Mouse (Mus musculus) embryonic facial prominence, embryonic 14.5 days (tissue): ENCODE results near the gene Gucy2d. TPM values are rescaled to one million over a fixed set of nuclear protein-coding genes. Genes with fewer than 3 reads are reported as not detected.

ENCODE experiments used
- ATAC-seq: fragments of 200-750 bp; cut with Nextera tagmentation; 2 replicates; pipeline ENCODE4 v1.8.0; 2017; ENCODE audit warnings: low read depth, moderate number of reproducible peaks, moderate TSS enrichment
- DNase-seq: peaks from one replicate; pipeline ENCODE4 v3.0.0-alpha.2; 2015; ENCODE audit warnings: low spot score
- H3K27ac ChIP-seq: fragments of 300-500 bp; sonication (generic); replicated peaks from 2 replicates; pipeline ENCODE4 v1.5.1; 2014; ENCODE audit warnings: low read depth, mild to moderate bottlenecking, low read length, moderate library complexity
- H3K27me3 ChIP-seq: fragments of 300-500 bp; sonication (generic); replicated peaks from 2 replicates; pipeline ENCODE4 v1.6.1; 2014; ENCODE audit warnings: low read length; ENCODE audit not compliant: control insufficient read depth, insufficient read depth
- H3K36me3 ChIP-seq: fragments of 300-500 bp; sonication (generic); 2 replicates; pipeline ENCODE4 v1.6.1; 2014; ENCODE audit warnings: low read length, mixed read lengths; ENCODE audit not compliant: control insufficient read depth, insufficient read depth
- H3K4me1 ChIP-seq: fragments of 300-500 bp; sonication (generic); 2 replicates; pipeline ENCODE4 v1.6.1; 2014; ENCODE audit warnings: antibody characterized with exemption, low read length; ENCODE audit not compliant: control insufficient read depth, insufficient read depth
- H3K4me2 ChIP-seq: fragments of 300-500 bp; sonication (generic); 2 replicates; pipeline ENCODE4 v1.6.1; 2014; ENCODE audit warnings: low read depth, mild to moderate bottlenecking, low read length, moderate library complexity, mixed read lengths
- H3K4me3 ChIP-seq: fragments of 300-500 bp; sonication (generic); 2 replicates; pipeline ENCODE4 v1.5.1; 2014; ENCODE audit warnings: low read depth, mild to moderate bottlenecking, low read length
- H3K9ac ChIP-seq: fragments of 300-500 bp; sonication (generic); 2 replicates; pipeline ENCODE4 v1.6.1; 2014; ENCODE audit warnings: low read depth, mild to moderate bottlenecking, low read length, moderate library complexity, mixed read lengths
- H3K9me3 ChIP-seq: fragments of 300-500 bp; sonication (generic); 2 replicates; pipeline ENCODE4 v1.6.1; 2016; ENCODE audit warnings: low read length; ENCODE audit not compliant: control insufficient read depth
- WGBS: fragments of 180-500 bp; shearing (Covaris S2); extraction: QIAGEN DNeasy Blood & Tissue Kit; methylation state at CpG from one replicate; pipeline ENCODE4 v1.1.7; 2014; 5-methylcytosine and 5-hydroxymethylcytosine counted together
- polyA plus RNA-seq: library from polyadenylated mRNA; unstranded; fragments of >200 nt; fragmentation: Nextera tagmentation; extraction: Ambion mirVana; gene quantifications from 2 replicates; pipeline ENCODE4 v1.2.1, GENCODE M21; 2014

Gene Gucy2d
- polyA plus RNA-seq, 1 experiment from 2014 or later, result 0.31 TPM

GRCm38 (mm10) chr7:98489623-98490084 lies 49.4 kb downstream of the Gucy2d start:
- peak overlapping the region; percentile 52 for H3K4me3 ChIP-seq
- no peaks in the 10 kb centered on the region for H3K36me3 ChIP-seq
- H3K27ac ChIP-seq, result no peak overlapping the region
- H3K4me1 ChIP-seq, result peaks cover 22% of the 10 kb centered on the region
- peak overlapping the region; percentile 90 for H3K4me2 ChIP-seq
- H3K9me3 ChIP-seq, result no peaks in the 10 kb centered on the region
- ATAC-seq (peak; percentile 86), DNase-seq (peak; percentile 87)
- H3K27me3 ChIP-seq, result no peaks in the 10 kb centered on the region; the same call in 1 of the 2 replicates
- under 1% methylated on average over 44 of the region's 50 CpGs for WGBS
- peak overlapping the region; percentile 63 for H3K9ac ChIP-seq

GRCm38 (mm10) chr7:98490328-98490727 lies 50.1 kb downstream of the Gucy2d start:
- peak overlapping the region; percentile 52 for H3K4me3 ChIP-seq
- ATAC-seq (no peak), DNase-seq (no peak)
- H3K4me2 ChIP-seq, result peak overlapping the region; percentile 90
- no peak overlapping the region for H3K27ac ChIP-seq
- H3K9me3 ChIP-seq, result no peaks in the 10 kb centered on the region
- peaks cover 22% of the 10 kb centered on the region for H3K4me1 ChIP-seq
- H3K9ac ChIP-seq, result peak overlapping the region; percentile 63; the same call in 1 of the 2 replicates
- no peaks in the 10 kb centered on the region for H3K36me3 ChIP-seq
- no peaks in the 10 kb centered on the region; the same call in 1 of the 2 replicates for H3K27me3 ChIP-seq
- 48% methylated on average over 4 of the region's 4 CpGs for WGBS

- 86% methylated on average over 6 of the region's 6 CpGs for WGBS
- Histone ChIP-seq H3K4me1 (peaks cover 18% of the 10 kb centered on the region), H3K27ac (no peak overlapping the region), H3K9me3 (no peaks in the 10 kb centered on the region), H3K4me3 (peak overlapping the region; percentile 52; the same call in 1 of the 2 replicates), H3K9ac (no peak overlapping the region), H3K36me3 (no peaks in the 10 kb centered on the region), H3K4me2 (peak overlapping the region; percentile 90; the same call in 1 of the 2 replicates), H3K27me3 (no peaks in the 10 kb centered on the region; the same call in none of the 2 replicates)
- no peak for DNase-seq
- ATAC-seq, result no peak
Measured at GRCm38 (mm10) chr7:98490911-98491310, 50.7 kb downstream of the Gucy2d start.

GRCm38 (mm10) chr7:98491451-98492200 lies 51.4 kb downstream of the Gucy2d start:
- ATAC-seq (no peak), DNase-seq (no peak)
- H3K27me3 ChIP-seq, result no peaks in the 10 kb centered on the region; the same call in none of the 2 replicates
- peak overlapping the region; percentile 90; the same call in 1 of the 2 replicates for H3K4me2 ChIP-seq
- H3K27ac ChIP-seq, result no peak overlapping the region
- no peaks in the 10 kb centered on the region for H3K9me3 ChIP-seq
- no peaks in the 10 kb centered on the region for H3K36me3 ChIP-seq
- no peak overlapping the region for H3K9ac ChIP-seq
- 0 out of 2 replicates have a peak overlapping the region, but pooled peaks have one; percentile 52 for H3K4me3 ChIP-seq
- H3K4me1 ChIP-seq, result peaks cover 11% of the 10 kb centered on the region
- 67% methylated on average over 9 of the region's 9 CpGs for WGBS

- no peaks in the 10 kb centered on the region for H3K9me3 ChIP-seq
- H3K9ac ChIP-seq, result no peak overlapping the region
- no peak overlapping the region for H3K4me3 ChIP-seq
- H3K4me2 ChIP-seq, result peak overlapping the region; percentile 8; the same call in 1 of the 2 replicates
- H3K36me3 ChIP-seq, result no peaks in the 10 kb centered on the region
- DNase-seq (no peak), ATAC-seq (no peak)
- H3K4me1 ChIP-seq, result peaks cover 8% of the 10 kb centered on the region
- no peak overlapping the region for H3K27ac ChIP-seq
- H3K27me3 ChIP-seq, result no peaks in the 10 kb centered on the region; the same call in none of the 2 replicates
- WGBS, result 69% methylated on average over 5 of the region's 5 CpGs
Measured at GRCm38 (mm10) chr7:98492331-98492730, 52.1 kb downstream of the Gucy2d start.

GRCm38 (mm10) chr7:98493307-98493706 lies 53.1 kb downstream of the Gucy2d start:
- Histone ChIP-seq H3K27ac (no peak overlapping the region), H3K27me3 (no peaks in the 10 kb centered on the region; the same call in none of the 2 replicates), H3K36me3 (no peaks in the 10 kb centered on the region), H3K4me3 (no peak overlapping the region), H3K9ac (no peak overlapping the region), H3K4me2 (no peak overlapping the region), H3K9me3 (no peaks in the 10 kb centered on the region), H3K4me1 (peaks cover 8% of the 10 kb centered on the region)
- DNase-seq (no peak), ATAC-seq (no peak)
- 40% methylated on average over 2 of the region's 2 CpGs for WGBS

GRCm38 (mm10) chr7:98493901-98494480 lies 53.8 kb downstream of the Gucy2d start:
- Histone ChIP-seq H3K9ac (no peak overlapping the region), H3K4me2 (no peak overlapping the region), H3K27me3 (no peaks in the 10 kb centered on the region; the same call in none of the 2 replicates), H3K4me3 (no peak overlapping the region), H3K27ac (no peak overlapping the region), H3K9me3 (no peaks in the 10 kb centered on the region), H3K36me3 (no peaks in the 10 kb centered on the region), H3K4me1 (peaks cover 7% of the 10 kb centered on the region)
- 65% methylated on average over 18 of the region's 18 CpGs for WGBS
- no peak for ATAC-seq
- no peak for DNase-seq

GRCm38 (mm10) chr7:98495591-98495990 lies 55.4 kb downstream of the Gucy2d start:
- no peaks in the 10 kb centered on the region for H3K9me3 ChIP-seq
- no peak overlapping the region for H3K9ac ChIP-seq
- WGBS, result 85% methylated on average over 1 of the region's 1 CpGs
- no peak overlapping the region for H3K27ac ChIP-seq
- H3K4me1 ChIP-seq, result peaks cover 12% of the 10 kb centered on the region; the same call in 1 of the 2 replicates
- DNase-seq, result no peak
- no peaks in the 10 kb centered on the region; the same call in none of the 2 replicates for H3K27me3 ChIP-seq
- no peaks in the 10 kb centered on the region for H3K36me3 ChIP-seq
- no peak for ATAC-seq
- H3K4me3 ChIP-seq, result no peak overlapping the region
- no peak overlapping the region for H3K4me2 ChIP-seq
